Mouse (Mus musculus) kidney, embryonic 15.5 days (tissue): ENCODE results near the gene Ppp2r3c. TPM values are rescaled to one million over a fixed set of nuclear protein-coding genes. Genes with fewer than 3 reads are reported as not detected.
"Not testable (repeated sequence)": the region's sequence is repeated elsewhere in the genome, so short reads cannot be mapped to it uniquely, and the experiment has no call there.

Experiments
- ATAC-seq: fragments of 200-750 bp; cut with Nextera tagmentation; replicated peaks from 2 replicates; pipeline ENCODE4 v1.8.0; 2017; ENCODE audit warnings: moderate TSS enrichment; ENCODE audit not compliant: low FRiP score
- H3K27ac ChIP-seq: fragments of 300-500 bp; sonication (generic); 2 replicates; pipeline ENCODE4 v1.5.1; 2015; ENCODE audit warnings: mild to moderate bottlenecking, inconsistent platforms
- H3K27me3 ChIP-seq: fragments of 300-500 bp; sonication (generic); 2 replicates; pipeline ENCODE4 v1.6.1; 2015; ENCODE audit warnings: inconsistent platforms
- H3K36me3 ChIP-seq: fragments of 300-500 bp; sonication (generic); 2 replicates; pipeline ENCODE4 v1.6.1; 2015; ENCODE audit warnings: inconsistent platforms
- H3K4me1 ChIP-seq: fragments of 300-500 bp; sonication (generic); 2 replicates; pipeline ENCODE4 v1.6.1; 2015; ENCODE audit warnings: inconsistent platforms
- H3K4me2 ChIP-seq: fragments of 300-500 bp; sonication (generic); 2 replicates; pipeline ENCODE4 v1.6.1; 2015; ENCODE audit warnings: moderate library complexity, mild to moderate bottlenecking, inconsistent platforms
- H3K4me3 ChIP-seq: fragments of 300-500 bp; sonication (generic); replicated peaks from 2 replicates; pipeline ENCODE4 v1.5.1; 2015; ENCODE audit warnings: mild to moderate bottlenecking, inconsistent platforms
- H3K9ac ChIP-seq: fragments of 300-500 bp; sonication (generic); 2 replicates; pipeline ENCODE4 v1.6.1; 2015; ENCODE audit warnings: mild to moderate bottlenecking, inconsistent platforms
- H3K9me3 ChIP-seq: fragments of 300-500 bp; sonication (generic); replicated peaks from 2 replicates; pipeline ENCODE4 v1.6.1; 2016; ENCODE audit warnings: inconsistent platforms
- WGBS: fragments of 180-500 bp; shearing (Covaris S2); methylation state at CpG from one replicate; pipeline ENCODE4 v1.1.7; 2015; ENCODE audit warnings: mixed read lengths; 5-methylcytosine and 5-hydroxymethylcytosine counted together
- polyA plus RNA-seq: library from polyadenylated mRNA; unstranded; fragments of >200 nt; fragmentation: Nextera tagmentation; extraction: Ambion mirVana; gene quantifications from 2 replicates; pipeline ENCODE4 v1.2.1, GENCODE M21; 2015

The Ppp2r3c gene
- polyA plus RNA-seq, 1 experiment from 2014 or later, result 15.3 TPM

DNA sequence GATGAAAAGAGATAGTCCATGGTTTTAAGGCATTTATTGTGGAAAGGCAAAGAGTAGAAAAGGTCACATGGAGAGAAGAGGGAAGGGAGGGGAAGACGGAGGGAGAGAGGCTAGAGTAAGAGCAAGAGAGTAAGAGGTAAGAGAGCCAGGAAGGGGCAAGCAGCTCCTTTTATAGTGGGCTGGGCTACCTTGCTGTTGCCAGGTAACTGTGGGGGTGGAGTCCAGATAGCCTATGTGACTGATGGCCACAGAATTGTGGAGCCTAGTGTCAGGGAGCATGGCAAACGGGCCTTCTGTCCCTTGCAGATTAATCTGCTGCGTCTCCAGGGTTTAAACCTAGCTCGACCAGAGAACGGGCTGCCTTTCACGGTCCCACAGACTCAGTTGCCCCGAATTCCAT is 9.0 kb upstream of the Ppp2r3c start:
- H3K9me3 ChIP-seq, result no peaks in the 10 kb centered on the region
- no peak overlapping the region for H3K9ac ChIP-seq
- no peak for ATAC-seq
- 90% methylated on average over 7 of the region's 7 CpGs for WGBS
- no peak overlapping the region for H3K4me3 ChIP-seq
- H3K4me2 ChIP-seq, result no peak overlapping the region
- H3K36me3 ChIP-seq, result peaks cover 18% of the 10 kb centered on the region
- H3K4me1 ChIP-seq, result no peaks in the 10 kb centered on the region
- H3K27me3 ChIP-seq, result no peaks in the 10 kb centered on the region
- no peak overlapping the region for H3K27ac ChIP-seq

GRCm38 (mm10) chr12:55309501-55309900 is 6.7 kb upstream of the Ppp2r3c start:
- Histone ChIP-seq H3K27me3 (no peaks in the 10 kb centered on the region), H3K4me3 (no peak overlapping the region), H3K9ac (no peak overlapping the region), H3K9me3 (no peaks in the 10 kb centered on the region), H3K36me3 (peaks cover 17% of the 10 kb centered on the region), H3K27ac (no peak overlapping the region), H3K4me1 (no peaks in the 10 kb centered on the region), H3K4me2 (no peak overlapping the region)
- 80% methylated on average over 8 of the region's 8 CpGs for WGBS
- no peak for ATAC-seq

DNA sequence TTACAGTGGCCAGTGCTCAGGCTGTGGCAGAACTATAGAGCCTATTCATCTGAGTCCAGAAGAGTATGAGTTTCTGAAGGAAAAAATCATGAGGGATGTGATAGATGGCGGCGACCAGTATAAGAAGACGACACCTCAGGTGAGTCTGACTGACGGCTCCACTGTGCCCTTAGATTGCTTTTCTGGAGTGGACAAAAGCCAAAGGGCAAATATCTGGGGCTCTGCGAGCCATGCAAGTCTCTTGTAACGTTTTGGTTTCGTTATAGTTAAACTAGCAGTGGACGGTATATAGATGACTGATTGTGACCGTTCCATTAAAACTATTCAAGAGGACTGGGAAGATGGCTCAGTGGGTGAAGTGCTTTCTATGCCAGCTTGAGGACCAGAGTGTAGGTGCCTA is 5.9 kb upstream of the Ppp2r3c start:
- no peak overlapping the region for H3K9ac ChIP-seq
- peaks cover 6% of the 10 kb centered on the region; the same call in 1 of the 2 replicates for H3K4me1 ChIP-seq
- 85% methylated on average over 9 of the region's 9 CpGs for WGBS
- H3K27me3 ChIP-seq, result no peaks in the 10 kb centered on the region
- H3K27ac ChIP-seq, result no peak overlapping the region
- ATAC-seq, result no peak
- H3K36me3 ChIP-seq, result peaks cover 15% of the 10 kb centered on the region
- H3K4me2 ChIP-seq, result no peak overlapping the region
- no peaks in the 10 kb centered on the region for H3K9me3 ChIP-seq
- no peak overlapping the region for H3K4me3 ChIP-seq

- H3K4me2 ChIP-seq, result no peak overlapping the region
- 88% methylated on average over 6 of the region's 6 CpGs for WGBS
- no peak for ATAC-seq
- H3K27ac ChIP-seq, result no peak overlapping the region
- H3K9me3 ChIP-seq, result no peaks in the 10 kb centered on the region
- H3K27me3 ChIP-seq, result no peaks in the 10 kb centered on the region
- peaks cover 15% of the 10 kb centered on the region for H3K36me3 ChIP-seq
- H3K9ac ChIP-seq, result no peak overlapping the region
- H3K4me3 ChIP-seq, result no peak overlapping the region
- peaks cover 8% of the 10 kb centered on the region; the same call in 1 of the 2 replicates for H3K4me1 ChIP-seq
Measured at GRCm38 (mm10) chr12:55307566-55307965, 4.8 kb upstream of the Ppp2r3c start.

DNA sequence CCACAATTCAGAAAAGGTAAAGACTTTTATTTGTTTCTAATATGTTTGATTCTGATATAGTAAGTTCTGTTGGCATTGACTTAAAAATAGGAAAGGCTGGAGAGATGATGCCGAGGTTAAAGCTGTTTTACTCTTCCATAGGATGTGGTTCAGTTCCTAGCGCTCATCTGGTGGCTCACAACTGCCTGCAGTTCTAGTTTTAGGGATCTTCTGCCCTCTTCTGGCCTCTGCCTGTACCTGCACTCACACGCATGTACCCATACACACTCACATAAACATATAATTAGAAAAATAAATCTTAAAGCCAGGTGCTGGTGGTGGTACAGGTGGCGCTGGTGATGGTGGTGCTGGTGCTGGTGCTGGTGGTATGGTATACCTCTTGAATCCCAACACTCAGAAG is 3.6 kb upstream of the Ppp2r3c start:
- no peak for ATAC-seq
- Histone ChIP-seq H3K4me1 (peaks cover 14% of the 10 kb centered on the region), H3K36me3 (peaks cover 15% of the 10 kb centered on the region), H3K9ac (no peak overlapping the region), H3K4me3 (no peak overlapping the region), H3K4me2 (no peak overlapping the region), H3K27me3 (no peaks in the 10 kb centered on the region), H3K27ac (no peak overlapping the region), H3K9me3 (no peaks in the 10 kb centered on the region)
- WGBS, result 94% methylated on average over 4 of the region's 4 CpGs

DNA sequence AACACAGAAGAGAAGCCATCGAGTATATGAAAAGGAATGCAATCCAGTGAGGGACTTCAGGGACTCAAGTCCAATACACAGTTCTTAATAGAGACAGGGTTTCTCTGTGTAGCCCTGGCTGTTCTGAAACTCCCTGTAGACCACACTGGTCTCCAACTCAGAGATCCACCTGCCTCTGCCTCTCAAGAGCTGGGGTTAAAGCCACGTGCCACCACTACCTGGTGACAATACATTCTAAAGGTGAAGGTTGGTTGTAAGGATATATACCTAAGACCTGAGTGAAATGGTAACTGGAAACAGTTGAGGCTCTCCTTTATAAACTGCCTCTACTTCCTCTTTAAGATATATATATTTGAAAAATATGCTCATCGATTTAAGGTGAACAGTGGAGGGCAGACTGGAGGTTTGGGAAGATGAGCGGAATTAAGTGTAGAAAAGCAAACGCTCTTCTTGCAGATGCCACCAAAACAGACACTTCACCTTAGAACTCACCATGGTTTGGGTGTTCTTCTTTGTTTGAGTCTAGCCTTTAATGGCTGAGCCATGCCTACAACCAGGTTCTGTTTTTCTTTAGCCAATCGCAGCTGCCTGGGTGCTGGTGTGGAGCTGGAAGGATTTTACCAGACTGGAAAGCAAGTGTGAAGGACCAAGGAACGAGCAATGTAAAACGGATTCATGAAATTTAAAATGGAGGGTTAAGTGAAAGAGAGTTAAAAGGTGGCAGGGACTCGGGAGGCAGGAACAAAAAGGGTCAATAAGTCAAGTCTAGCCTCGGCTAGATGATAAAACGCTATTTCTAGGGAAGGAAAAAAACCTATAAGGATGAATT is 1.1 kb downstream of the Ppp2r3c start:
- Histone ChIP-seq H3K27ac (peak overlapping the region; percentile 97), H3K27me3 (no peaks in the 10 kb centered on the region), H3K9ac (peak overlapping the region; percentile 66), H3K36me3 (peaks cover 28% of the 10 kb centered on the region), H3K9me3 (no peaks in the 10 kb centered on the region), H3K4me1 (peaks cover 29% of the 10 kb centered on the region), H3K4me2 (peak overlapping the region; percentile 66), H3K4me3 (peak overlapping the region; percentile 74)
- WGBS, result 44% methylated on average over 11 of the region's 11 CpGs
- ATAC-seq, result no peak

DNA sequence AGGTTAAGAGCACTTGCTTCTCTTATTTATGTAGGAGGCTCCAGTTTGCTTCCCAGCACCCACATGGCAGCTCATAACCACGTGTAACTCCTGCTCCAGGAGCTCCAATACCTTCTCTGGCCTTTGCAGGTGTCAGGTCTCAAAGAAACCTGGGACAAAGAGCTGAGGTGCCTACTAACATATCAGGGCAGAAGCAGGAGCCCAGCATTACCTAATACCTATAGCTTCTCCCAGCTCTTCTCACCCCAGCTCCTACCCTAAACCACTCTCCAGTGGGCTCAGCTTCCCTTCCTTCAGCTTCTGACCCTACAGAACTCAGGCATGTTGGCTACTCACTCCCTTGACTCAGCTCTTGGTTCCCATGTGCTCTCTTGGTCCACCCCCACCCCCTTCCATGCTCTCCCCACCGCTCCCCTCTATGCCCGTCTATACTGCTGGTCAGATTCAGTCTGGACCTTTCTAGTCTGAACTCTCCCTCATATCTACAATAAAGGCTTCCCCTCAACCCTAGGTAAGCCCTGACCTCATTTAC is 1.9 kb downstream of the Ppp2r3c start:
- Histone ChIP-seq H3K4me1 (peaks cover 29% of the 10 kb centered on the region), H3K4me2 (peak overlapping the region; percentile 66), H3K9ac (no peak overlapping the region), H3K27me3 (no peaks in the 10 kb centered on the region), H3K27ac (no peak overlapping the region), H3K9me3 (no peaks in the 10 kb centered on the region), H3K4me3 (peak overlapping the region; percentile 74; the same call in 1 of the 2 replicates), H3K36me3 (peaks cover 29% of the 10 kb centered on the region)
- 83% methylated on average over 3 of the region's 3 CpGs for WGBS
- ATAC-seq, result no peak

DNA sequence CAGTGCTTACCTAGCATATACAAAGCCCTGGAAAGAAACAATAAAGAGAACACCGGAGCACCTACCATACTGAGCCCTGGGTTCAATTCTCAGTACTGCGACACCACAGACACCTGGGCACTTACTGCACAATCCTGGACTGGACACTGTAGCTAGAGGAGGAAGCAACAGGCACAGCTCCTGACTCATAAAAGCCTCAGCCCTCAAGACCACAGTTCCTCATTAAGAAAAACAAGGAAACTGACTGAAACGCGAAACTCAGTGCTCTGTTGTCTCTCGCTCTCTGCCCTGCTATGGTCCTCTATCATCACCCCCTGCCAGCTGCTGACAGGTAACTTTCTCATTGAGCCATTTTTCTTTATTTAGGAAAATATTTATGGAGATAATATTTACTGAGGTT is 3.5 kb downstream of the Ppp2r3c start, which contains the start of gene 1110008L16Rik:
Gene 1110008L16Rik (plus strand): TSS at position 242 of the 400 bp plus-strand sequence.
- Histone ChIP-seq H3K4me3 (no peak within 1 kb of the TSS), H3K9ac (no peak within 1 kb of the TSS), H3K36me3 (peaks cover 42% of the 10 kb centered on the region), H3K9me3 (no peaks in the 10 kb centered on the region), H3K4me2 (no peak within 1 kb of the TSS), H3K27me3 (no peaks in the 10 kb centered on the region), H3K27ac (no peak within 1 kb of the TSS), H3K4me1 (peaks cover 29% of the 10 kb centered on the region)
- 59% methylated on average over 5 of the region's 5 CpGs for WGBS
- no peak for ATAC-seq

DNA sequence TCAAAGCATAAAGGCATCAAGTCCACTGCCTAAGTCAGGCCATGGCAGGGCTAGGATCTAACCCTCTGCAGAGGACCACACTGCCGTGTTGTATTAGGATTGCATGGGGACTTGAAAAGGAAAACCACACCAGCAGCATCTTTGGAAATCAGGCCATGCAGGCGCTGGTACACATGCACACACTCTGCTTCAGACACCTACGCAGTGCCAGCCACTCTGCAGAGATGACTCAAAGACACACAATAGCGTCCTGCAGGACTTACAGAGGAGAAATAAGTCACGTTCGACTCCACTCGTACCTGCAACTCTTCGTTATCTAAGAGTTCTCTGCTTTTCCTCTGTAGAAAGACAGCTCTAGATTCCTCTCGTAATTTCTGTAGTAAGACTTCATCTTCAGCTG is 4.7 kb downstream of the Ppp2r3c start:
- Histone ChIP-seq H3K9me3 (no peaks in the 10 kb centered on the region), H3K27ac (no peak overlapping the region), H3K4me3 (no peak overlapping the region), H3K36me3 (peaks cover 52% of the 10 kb centered on the region), H3K4me2 (no peak overlapping the region), H3K27me3 (no peaks in the 10 kb centered on the region), H3K4me1 (peaks cover 20% of the 10 kb centered on the region), H3K9ac (no peak overlapping the region)
- ATAC-seq, result no peak
- WGBS, result 95% methylated on average over 9 of the region's 9 CpGs

DNA sequence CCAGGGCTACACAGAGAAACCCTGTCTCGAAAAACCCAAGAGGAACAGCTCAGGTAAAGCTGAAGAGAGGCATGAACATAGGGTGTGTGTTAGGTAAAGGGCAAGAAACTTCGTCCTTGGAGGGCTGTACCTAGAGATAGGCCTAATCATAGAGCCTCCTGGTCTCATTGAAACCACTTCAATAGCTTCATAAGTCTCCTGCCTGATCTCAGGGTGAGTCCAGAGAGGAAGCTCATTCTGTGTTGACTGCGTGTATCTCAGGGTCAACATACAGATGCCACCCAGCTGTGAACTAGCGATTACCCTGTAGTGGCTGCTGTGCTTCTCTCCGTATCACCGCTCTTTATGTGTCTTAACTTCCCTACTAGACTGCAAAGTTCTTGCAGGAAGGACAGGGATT is 25.2 kb downstream of the Ppp2r3c start:
- H3K27ac ChIP-seq, H3K4me1 ChIP-seq, H3K4me2 ChIP-seq, H3K9ac ChIP-seq, H3K27me3 ChIP-seq, H3K36me3 ChIP-seq, H3K9me3 ChIP-seq, ATAC-seq, H3K4me3 ChIP-seq: not testable (repeated sequence)
- 87% methylated on average over 3 of the region's 6 CpGs for WGBS

GRCm38 (mm10) chr12:55272243-55272642 is 30.6 kb downstream of the Ppp2r3c start:
- 76% methylated on average over 3 of the region's 3 CpGs for WGBS
- Histone ChIP-seq H3K9me3 (no peaks in the 10 kb centered on the region), H3K27ac (no peak overlapping the region), H3K4me2 (no peak overlapping the region), H3K27me3 (no peaks in the 10 kb centered on the region), H3K36me3 (no peaks in the 10 kb centered on the region), H3K9ac (no peak overlapping the region), H3K4me3 (no peak overlapping the region), H3K4me1 (no peaks in the 10 kb centered on the region)
- ATAC-seq, result no peak

GRCm38 (mm10) chr12:55263385-55263784 is 39.4 kb downstream of the Ppp2r3c start:
- not testable (repeated sequence) for H3K27me3 ChIP-seq, ATAC-seq, H3K4me1 ChIP-seq, H3K4me3 ChIP-seq, H3K9me3 ChIP-seq, H3K9ac ChIP-seq, H3K27ac ChIP-seq, H3K36me3 ChIP-seq, H3K4me2 ChIP-seq
- no CpG with 5 or more reads among the region's 5 CpGs for WGBS
